ENCODE assay signal across 10 mouse cellular contexts in genomic region chr9:73883143-73883542, GRCm38 (mm10).
DNase-seq lines count a peak whose midpoint lies in the region.
"Had no signal": no experiment of that assay in that cellular context is flagged by ENCODE, and none has a peak within 500 bp of the region (broad histone marks: within the 10 kb centered on the region; RNA-seq: fewer than 3 reads in every experiment).

No protein-coding gene starts in this region.

- peak; percentile 30 to 63 for DNase-seq in cerebellum, postnatal 14 days
- no peak for DNase-seq in cerebellum, adult 11 months
- DNase-seq in layer of hippocampus, adult 9-11 months, result peak; percentile 6
- no peak for DNase-seq in layer of hippocampus, postnatal 36 days
- DNase-seq in retina, adult 2 months (ENCODE audit: low read depth, low spot score), result peak; percentile 8
- DNase-seq in retina, embryonic 14.5 days (ENCODE audit: low spot score), result no peak
- no peak for DNase-seq in urinary bladder, postnatal 25 days (ENCODE audit: low spot score)
- DNase-seq in heart, postnatal 14 days, result no peak
- DNase-seq: gastrocnemius, postnatal 14 days; kidney, postnatal 25 days had no signal

- intact Hi-C loops in heart, postnatal 14 days (cut with DNase I), result no loop called here

Comparison
In these comparisons a context has a peak if more than half of its experiments do, and no peak if none do; other contexts are left out.
1. DNase-seq: peak in cerebellum, postnatal 14 days (2 of 2), layer of hippocampus, adult 9-11 months (single experiment) and retina, adult 2 months (single experiment); none in cerebellum, adult 11 months (single experiment), layer of hippocampus, postnatal 36 days (0 of 2), retina, embryonic 14.5 days (single experiment), urinary bladder, postnatal 25 days (single experiment) and heart, postnatal 14 days (0 of 2).